Mouse (Mus musculus) ovary, postnatal 36 days (tissue): ENCODE measurements around the gene Ugt1a2.

Experiments
- DNase-seq: peaks from one replicate; pipeline ENCODE4 v3.0.0; 2022; ENCODE audit warnings: low spot score, mixed read lengths

Ugt1a2 gene

GRCm38 (mm10) chr1:88258361-88258760, 58.0 kb downstream of the Ugt1a2 start:
- DNase-seq, result peak; percentile 22

DNA sequence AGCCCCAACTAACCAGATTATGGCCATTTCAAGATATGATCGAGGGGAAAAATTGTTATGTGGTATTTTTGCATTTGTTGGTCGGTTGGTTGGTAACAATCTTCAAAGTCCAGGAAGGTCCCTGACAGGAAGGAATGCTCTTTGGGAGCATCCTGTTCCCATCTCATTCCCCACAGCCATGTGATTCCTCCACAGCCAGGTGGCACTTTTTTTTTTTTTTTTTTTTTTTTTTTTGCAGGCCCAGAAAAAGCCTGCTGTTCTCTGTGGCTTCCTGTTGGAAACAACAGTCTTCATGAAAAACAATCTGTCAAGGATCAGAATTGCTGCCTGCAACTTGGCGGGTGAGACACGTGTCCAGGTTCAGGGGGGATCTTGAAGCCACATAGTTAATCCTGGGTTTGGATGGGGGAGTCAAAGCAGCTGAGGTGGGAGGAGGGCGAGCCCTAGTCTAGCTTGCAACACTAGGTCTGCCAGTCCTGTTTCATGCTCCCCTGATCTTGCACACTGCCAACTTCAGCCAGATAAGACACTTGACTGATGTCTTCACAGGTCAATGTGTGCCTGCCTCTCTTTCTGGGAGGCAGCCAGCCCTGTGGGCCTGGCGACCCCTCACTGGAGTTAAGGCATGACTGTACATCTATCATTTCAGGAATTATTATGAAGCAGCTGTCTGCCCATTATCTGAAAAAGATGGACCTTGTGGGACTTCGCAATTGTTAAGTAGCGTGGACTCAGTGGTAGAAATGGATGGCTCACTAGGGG, 58.7 kb downstream of the Ugt1a2 start:
- peak; percentile 86 for DNase-seq

- DNase-seq, result no peak
These were observed 59.2 kb downstream of the Ugt1a2 start for GRCm38 (mm10) chr1:88259643-88260024.

- peak; percentile 76 for DNase-seq
These were observed 59.7 kb downstream of the Ugt1a2 start for GRCm38 (mm10) chr1:88260114-88260513.

- DNase-seq, result peak; percentile 37
These were observed 60.4 kb downstream of the Ugt1a2 start for GRCm38 (mm10) chr1:88260604-88261377.

GRCm38 (mm10) chr1:88261706-88262105, 61.3 kb downstream of the Ugt1a2 start:
- DNase-seq, result peak; percentile 53

DNA sequence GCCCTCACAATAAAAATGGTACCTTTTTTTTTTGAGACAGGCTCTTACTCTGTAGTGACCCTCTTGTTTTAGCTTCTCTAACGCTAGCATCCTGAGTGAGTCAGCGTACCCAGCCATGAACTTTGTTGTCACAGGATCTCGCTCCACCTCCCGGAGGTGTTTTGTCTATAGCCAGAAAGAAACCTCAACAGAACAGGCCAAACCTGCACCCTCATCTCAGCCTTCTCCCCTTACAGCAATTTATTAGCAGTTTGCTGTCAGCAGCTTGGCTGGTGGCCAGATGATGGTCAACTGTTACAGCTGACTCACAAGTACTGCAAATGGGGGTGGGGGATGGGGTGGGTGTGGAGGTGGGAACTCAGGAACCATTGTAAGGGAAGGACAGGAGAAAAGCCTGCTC, 61.9 kb downstream of the Ugt1a2 start:
- DNase-seq, result peak; percentile 85

DNA sequence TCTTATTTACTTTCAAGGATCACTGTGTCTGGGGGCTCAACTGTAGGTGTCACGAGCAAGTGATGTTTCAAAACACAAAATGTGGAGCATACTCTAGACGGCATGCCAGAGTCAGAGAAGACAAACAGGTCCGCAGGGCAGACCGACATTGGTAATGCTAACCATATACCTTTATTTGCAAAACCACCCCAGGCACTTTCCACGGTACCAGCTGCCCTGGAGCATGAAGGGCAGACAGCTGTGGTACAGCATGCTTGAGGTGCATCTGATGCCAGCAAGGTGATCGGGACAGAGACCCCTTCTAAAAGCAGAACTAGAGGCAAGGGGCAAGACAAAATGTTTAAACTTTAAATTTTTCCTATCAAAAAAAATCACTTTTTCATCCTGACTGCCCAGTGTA, 62.6 kb downstream of the Ugt1a2 start:
- peak; percentile 52 for DNase-seq

DNA sequence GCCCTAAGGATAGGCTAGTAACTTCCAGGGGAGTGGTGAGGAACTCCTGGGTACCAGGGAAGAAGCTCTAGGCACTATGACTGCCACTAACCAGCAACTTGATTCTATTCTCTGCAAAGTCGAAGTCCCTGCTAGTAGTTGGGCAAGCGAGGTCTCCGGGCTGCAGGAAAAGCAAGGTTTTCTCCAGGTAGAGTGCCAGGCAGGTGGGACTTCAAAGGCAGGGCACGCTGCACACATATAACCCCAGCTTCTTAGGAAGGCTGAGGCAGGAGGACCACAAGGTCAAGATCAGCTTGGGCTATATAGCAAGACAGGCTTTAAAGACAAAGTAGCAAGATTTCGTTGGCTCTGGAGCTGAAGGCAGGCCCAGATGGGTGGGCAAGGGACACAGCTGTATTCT, 63.4 kb downstream of the Ugt1a2 start:
- DNase-seq, result peak; percentile 50

DNA sequence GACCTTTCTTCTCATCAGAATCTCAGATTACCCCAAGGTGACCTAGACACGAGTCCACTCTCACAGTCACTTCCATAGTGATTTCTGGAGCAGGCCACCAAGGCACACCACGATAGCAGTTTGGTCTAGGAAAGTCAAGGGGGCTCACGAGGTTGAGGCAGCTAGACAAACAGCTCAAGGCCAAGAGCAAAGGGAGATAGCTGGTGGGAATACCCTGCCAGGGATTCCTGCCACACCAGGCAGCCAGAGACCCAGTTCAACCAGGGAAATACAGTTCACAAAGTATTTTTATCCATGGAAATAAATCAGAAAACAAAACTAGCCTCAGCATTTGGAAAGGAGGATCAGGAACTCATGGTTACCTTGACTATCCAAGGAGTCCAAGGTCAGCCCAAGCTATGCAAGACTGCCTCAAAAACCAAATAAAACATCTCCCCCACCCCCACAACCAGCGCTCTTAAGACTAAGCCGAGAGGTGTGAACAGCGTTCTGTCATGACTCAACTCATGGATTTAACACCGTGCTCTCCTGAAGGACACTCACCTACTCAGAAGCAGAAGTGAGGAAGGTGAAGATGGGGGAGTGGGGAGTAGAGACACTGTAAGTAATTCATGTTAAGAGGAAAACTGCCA, 64.0 kb downstream of the Ugt1a2 start:
- DNase-seq, result peak; percentile 65

DNA sequence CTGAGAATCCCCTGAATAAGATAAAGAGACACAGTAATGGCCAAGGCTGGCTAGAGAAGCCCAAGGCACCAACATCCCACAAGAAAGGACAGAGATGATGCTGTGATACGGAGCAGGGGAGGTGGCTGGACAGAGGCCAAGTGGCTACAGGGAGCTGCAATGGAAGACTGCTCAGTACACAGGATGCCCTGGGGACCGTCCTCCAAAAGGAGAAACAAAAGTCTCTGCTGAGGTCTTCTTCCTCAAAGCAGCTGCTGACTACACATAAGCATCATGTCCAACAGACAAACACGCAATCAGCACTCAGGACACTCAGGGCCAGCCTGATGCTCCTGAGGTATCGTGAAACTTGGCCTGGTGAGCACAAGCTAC, 64.5 kb downstream of the Ugt1a2 start:
- DNase-seq, result peak; percentile 78

- no peak for DNase-seq
These were observed 65.7 kb downstream of the Ugt1a2 start for GRCm38 (mm10) chr1:88266123-88266522.

DNA sequence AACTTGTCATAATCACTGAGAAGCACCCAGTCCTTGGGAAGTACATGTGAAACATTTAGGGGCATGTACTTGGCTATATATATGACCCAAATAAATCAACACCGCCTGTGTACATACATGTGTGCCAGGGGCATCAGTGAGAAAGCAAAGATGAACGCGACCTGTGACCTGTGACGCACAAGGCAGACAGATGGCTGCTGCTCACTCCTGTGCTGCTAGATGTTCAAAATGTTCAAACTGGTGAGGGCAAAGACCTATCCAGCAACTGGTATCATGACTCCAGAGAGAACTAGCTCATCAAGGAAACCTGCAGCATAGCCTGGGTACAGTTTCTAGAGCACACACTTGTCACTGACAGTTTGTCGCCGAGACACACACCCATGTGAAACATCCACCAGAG, 67.1 kb downstream of the Ugt1a2 start:
- peak; percentile 4 for DNase-seq

- DNase-seq, result no peak
These were observed 67.7 kb downstream of the Ugt1a2 start for GRCm38 (mm10) chr1:88268070-88268469.
